Mouse (Mus musculus): ENCODE measurements around the gene Olfr1390.

- TF ChIP-seq CTCF (IDR thresholded peaks at IDR 0.05; ENCODE audit: low read depth) (no peak), EP300 (optimal IDR thresholded peaks at IDR 0.05) (no peak)
Observed at GRCm38 (mm10) chr11:49287251-49287650, 47.7 kb upstream of the Olfr1390 start.
